Mouse (Mus musculus): ENCODE data around the gene BC052040. TPM values are rescaled to one million over a fixed set of nuclear protein-coding genes. Genes with fewer than 3 reads are reported as not detected.

The BC052040 gene
- polyA plus RNA-seq, 1 experiment from 2014 or later, result 11.8 TPM

GRCm38 (mm10) chr2:115747639-115748038 is 166.1 kb downstream of the BC052040 start:
- H3K9ac ChIP-seq, result no peak overlapping the region
- H3K4me1 ChIP-seq (replicated peaks), result 0 out of 2 replicates have a peak, but pooled peaks cover 5% of the 10 kb centered on the region
- WGBS, result 62% methylated on average over 3 of the region's 3 CpGs
- no peak overlapping the region for H3K27ac ChIP-seq (replicated peaks)
- H3K9me3 ChIP-seq, result no peaks in the 10 kb centered on the region
- H3K36me3 ChIP-seq, result no peaks in the 10 kb centered on the region
- H3K4me3 ChIP-seq, result no peak overlapping the region
- no peak for ATAC-seq (ENCODE audit: low read depth)
- no peaks in the 10 kb centered on the region for H3K27me3 ChIP-seq
- H3K4me2 ChIP-seq, result no peak overlapping the region

DNA sequence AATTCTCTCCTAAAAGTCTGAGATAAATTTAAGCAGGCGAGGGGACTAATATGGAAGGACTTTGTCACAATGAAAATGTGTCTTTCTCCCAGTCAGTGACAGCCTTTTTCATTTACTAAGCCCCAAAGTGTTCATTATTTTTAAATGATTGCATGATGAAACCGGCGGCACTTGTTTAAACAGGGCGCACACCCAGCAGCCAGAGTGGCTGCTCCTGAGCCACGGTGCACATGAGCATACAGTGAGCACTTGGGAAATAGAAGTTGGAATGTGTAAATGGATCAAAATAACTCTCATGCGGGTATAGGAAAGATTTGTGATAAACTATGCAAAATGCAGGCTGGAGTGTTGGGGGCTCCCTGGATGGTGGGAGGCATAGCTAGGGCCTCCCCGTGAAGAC is 169.7 kb downstream of the BC052040 start:
- Histone ChIP-seq H3K4me1 (replicated peaks) (0 out of 2 replicates have a peak, but pooled peaks cover 5% of the 10 kb centered on the region), H3K36me3 (no peaks in the 10 kb centered on the region), H3K9me3 (no peaks in the 10 kb centered on the region), H3K9ac (no peak overlapping the region), H3K4me2 (no peak overlapping the region), H3K4me3 (no peak overlapping the region), H3K27ac (replicated peaks) (no peak overlapping the region), H3K27me3 (no peaks in the 10 kb centered on the region)
- no peak for ATAC-seq (ENCODE audit: low read depth)
- WGBS, result 74% methylated on average over 7 of the region's 7 CpGs

- no peaks in the 10 kb centered on the region for H3K27me3 ChIP-seq
- WGBS, result 71% methylated on average over 6 of the region's 6 CpGs
- H3K9ac ChIP-seq, result no peak overlapping the region
- no peak overlapping the region for H3K4me3 ChIP-seq
- no peak for ATAC-seq (ENCODE audit: low read depth)
- 0 out of 2 replicates have a peak, but pooled peaks cover 2% of the 10 kb centered on the region for H3K4me1 ChIP-seq (replicated peaks)
- H3K27ac ChIP-seq (replicated peaks), result no peak overlapping the region
- no peak overlapping the region for H3K4me2 ChIP-seq
- H3K36me3 ChIP-seq, result no peaks in the 10 kb centered on the region
- no peaks in the 10 kb centered on the region for H3K9me3 ChIP-seq
Observed at GRCm38 (mm10) chr2:115757685-115758084, 176.2 kb downstream of the BC052040 start.

GRCm38 (mm10) chr2:115758542-115758941 is 177.0 kb downstream of the BC052040 start:
- no peaks in the 10 kb centered on the region for H3K9me3 ChIP-seq
- H3K4me1 ChIP-seq (replicated peaks), result 0 out of 2 replicates have a peak, but pooled peaks cover 2% of the 10 kb centered on the region
- 82% methylated on average over 6 of the region's 6 CpGs for WGBS
- ATAC-seq (ENCODE audit: low read depth), result no peak
- H3K4me2 ChIP-seq, result no peak overlapping the region
- no peak overlapping the region for H3K27ac ChIP-seq (replicated peaks)
- H3K4me3 ChIP-seq, result no peak overlapping the region
- no peaks in the 10 kb centered on the region for H3K27me3 ChIP-seq
- H3K9ac ChIP-seq, result no peak overlapping the region
- no peaks in the 10 kb centered on the region for H3K36me3 ChIP-seq

GRCm38 (mm10) chr2:115764595-115765305 is 183.2 kb downstream of the BC052040 start:
- H3K4me1 ChIP-seq (replicated peaks), result no peaks in the 10 kb centered on the region
- no peak overlapping the region for H3K4me2 ChIP-seq
- H3K36me3 ChIP-seq, result no peaks in the 10 kb centered on the region
- no peak overlapping the region for H3K27ac ChIP-seq (replicated peaks)
- H3K4me3 ChIP-seq, result no peak overlapping the region
- no peak overlapping the region for H3K9ac ChIP-seq
- WGBS, result 80% methylated on average over 8 of the region's 8 CpGs
- no peaks in the 10 kb centered on the region for H3K9me3 ChIP-seq
- H3K27me3 ChIP-seq, result no peaks in the 10 kb centered on the region
- no peak for ATAC-seq (ENCODE audit: low read depth)

DNA sequence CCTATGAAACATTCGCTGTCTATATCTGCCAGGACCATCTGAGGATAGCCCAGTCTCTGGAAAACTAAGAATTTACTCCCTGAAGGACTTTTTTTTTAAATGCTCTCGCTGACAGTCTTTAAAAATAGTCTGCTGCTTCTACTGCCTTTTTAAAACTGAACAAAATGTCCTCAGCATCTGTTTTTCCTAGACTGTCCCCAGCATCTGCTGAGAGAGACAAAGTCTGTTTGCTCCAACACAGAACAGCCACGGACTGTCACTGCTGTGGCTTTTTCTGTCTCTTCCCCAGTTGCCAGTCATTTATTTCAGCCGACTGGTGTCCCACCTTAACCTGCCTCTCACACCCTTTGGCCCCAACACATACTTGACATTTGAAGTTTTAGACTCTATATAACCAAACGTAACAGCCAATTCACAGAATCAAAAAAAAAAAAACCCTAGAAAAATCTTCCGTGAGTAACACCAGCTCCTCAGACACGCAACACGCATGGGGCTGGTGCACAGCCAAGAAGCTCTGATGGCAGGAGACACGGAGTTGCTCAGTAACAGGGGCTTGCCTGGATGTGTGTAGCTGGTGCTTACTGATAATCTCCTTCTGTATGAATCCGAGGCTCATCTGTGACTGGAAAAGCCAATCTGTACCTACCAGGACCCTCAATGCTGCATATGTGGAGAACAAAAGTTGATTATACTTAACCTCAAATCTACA is 188.2 kb downstream of the BC052040 start:
- no peaks in the 10 kb centered on the region for H3K27me3 ChIP-seq
- no peak overlapping the region for H3K4me2 ChIP-seq
- no peaks in the 10 kb centered on the region for H3K9me3 ChIP-seq
- no peaks in the 10 kb centered on the region for H3K4me1 ChIP-seq (replicated peaks)
- 92% methylated on average over 10 of the region's 10 CpGs for WGBS
- no peak overlapping the region for H3K27ac ChIP-seq (replicated peaks)
- ATAC-seq (ENCODE audit: low read depth), result no peak
- no peak overlapping the region for H3K4me3 ChIP-seq
- H3K36me3 ChIP-seq, result no peaks in the 10 kb centered on the region
- H3K9ac ChIP-seq, result no peak overlapping the region

DNA sequence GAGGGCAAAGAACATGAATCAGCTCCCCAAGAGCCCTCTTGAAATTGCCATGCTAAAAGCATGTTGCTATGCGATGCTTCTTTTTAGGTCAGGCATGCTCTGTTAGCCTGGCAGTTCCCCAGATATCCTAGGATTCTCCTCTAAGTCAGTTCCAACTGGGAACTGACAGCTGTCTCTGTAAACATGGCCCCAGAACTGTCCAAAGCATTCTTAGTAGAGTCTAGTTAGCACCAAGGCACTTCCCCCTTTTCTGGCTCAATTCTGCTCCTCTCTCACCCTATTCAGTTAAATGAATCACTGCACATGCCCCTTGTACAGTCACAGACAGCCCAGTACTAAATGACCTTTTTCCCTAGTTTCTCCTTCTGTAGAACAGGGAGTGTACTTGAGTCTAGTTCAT is 191.2 kb downstream of the BC052040 start:
- no peak for ATAC-seq (ENCODE audit: low read depth)
- no peak overlapping the region for H3K27ac ChIP-seq (replicated peaks)
- H3K4me3 ChIP-seq, result no peak overlapping the region
- H3K4me2 ChIP-seq, result no peak overlapping the region
- no peaks in the 10 kb centered on the region for H3K36me3 ChIP-seq
- H3K27me3 ChIP-seq, result no peaks in the 10 kb centered on the region
- WGBS, result 80% methylated on average over 1 of the region's 1 CpGs
- H3K9ac ChIP-seq, result no peak overlapping the region
- H3K9me3 ChIP-seq, result no peaks in the 10 kb centered on the region
- H3K4me1 ChIP-seq (replicated peaks), result peaks cover 10% of the 10 kb centered on the region

GRCm38 (mm10) chr2:115774153-115774908 is 192.8 kb downstream of the BC052040 start:
- WGBS, result 79% methylated on average over 5 of the region's 5 CpGs
- Histone ChIP-seq H3K9ac (no peak overlapping the region), H3K4me3 (no peak overlapping the region), H3K27ac (replicated peaks) (no peak overlapping the region), H3K27me3 (no peaks in the 10 kb centered on the region), H3K36me3 (no peaks in the 10 kb centered on the region), H3K4me1 (replicated peaks) (peaks cover 10% of the 10 kb centered on the region), H3K4me2 (no peak overlapping the region), H3K9me3 (no peaks in the 10 kb centered on the region)
- ATAC-seq (ENCODE audit: low read depth), result no peak

DNA sequence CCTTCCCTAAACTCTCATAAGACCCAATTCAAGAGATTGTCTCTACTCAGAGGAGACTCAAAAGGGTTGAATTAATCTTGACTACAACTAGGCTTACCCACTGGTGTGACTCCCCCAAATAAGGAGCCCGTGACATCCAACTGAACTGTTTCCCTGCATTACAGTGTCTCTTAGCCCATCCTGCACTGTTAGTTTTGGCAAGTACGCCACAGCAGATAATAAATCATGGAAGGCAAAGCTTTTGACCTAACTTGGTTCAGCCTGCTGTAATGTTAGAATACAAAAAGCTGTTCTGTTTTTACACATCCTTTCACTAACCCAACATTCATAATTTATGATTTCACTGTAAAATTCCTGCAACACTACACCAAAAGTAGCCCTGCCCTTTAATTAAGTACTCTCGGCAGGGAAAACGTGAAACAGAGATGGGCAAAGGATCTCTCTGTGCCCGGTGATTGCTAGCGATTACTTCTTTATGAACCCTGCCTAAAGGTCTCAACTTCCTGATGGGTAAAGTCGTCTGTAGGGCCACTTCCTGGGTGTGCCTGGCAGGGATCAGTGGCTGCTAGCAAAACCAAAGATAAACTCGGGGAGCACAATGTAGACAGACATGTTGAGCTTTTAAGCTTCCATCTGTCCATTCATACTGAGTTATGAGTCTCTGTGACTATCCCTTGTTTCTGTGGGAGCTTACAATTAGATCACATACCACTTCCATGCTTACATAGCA is 194.1 kb downstream of the BC052040 start:
- Histone ChIP-seq H3K9ac (no peak overlapping the region), H3K27ac (replicated peaks) (no peak overlapping the region), H3K9me3 (no peaks in the 10 kb centered on the region), H3K4me3 (no peak overlapping the region), H3K27me3 (no peaks in the 10 kb centered on the region), H3K36me3 (no peaks in the 10 kb centered on the region), H3K4me2 (no peak overlapping the region), H3K4me1 (replicated peaks) (peaks cover 10% of the 10 kb centered on the region)
- ATAC-seq (ENCODE audit: low read depth), result no peak
- WGBS, result 50% methylated on average over 8 of the region's 8 CpGs

GRCm38 (mm10) chr2:115776924-115777860 is 195.7 kb downstream of the BC052040 start:
- no peak for ATAC-seq (ENCODE audit: low read depth)
- Histone ChIP-seq H3K4me3 (no peak overlapping the region), H3K4me2 (no peak overlapping the region), H3K27ac (replicated peaks) (no peak overlapping the region), H3K27me3 (no peaks in the 10 kb centered on the region), H3K4me1 (replicated peaks) (peaks cover 10% of the 10 kb centered on the region), H3K36me3 (no peaks in the 10 kb centered on the region), H3K9me3 (no peaks in the 10 kb centered on the region), H3K9ac (no peak overlapping the region)
- WGBS, result 73% methylated on average over 17 of the region's 17 CpGs

- H3K9me3 ChIP-seq, result no peaks in the 10 kb centered on the region
- H3K36me3 ChIP-seq, result no peaks in the 10 kb centered on the region
- H3K27ac ChIP-seq (replicated peaks), result no peak overlapping the region
- H3K4me3 ChIP-seq, result no peak overlapping the region
- no peak for ATAC-seq (ENCODE audit: low read depth)
- 79% methylated on average over 5 of the region's 5 CpGs for WGBS
- no peaks in the 10 kb centered on the region for H3K27me3 ChIP-seq
- H3K4me1 ChIP-seq (replicated peaks), result peaks cover 7% of the 10 kb centered on the region
- no peak overlapping the region for H3K9ac ChIP-seq
- no peak overlapping the region for H3K4me2 ChIP-seq
Observed at GRCm38 (mm10) chr2:115780546-115781011, 199.1 kb downstream of the BC052040 start.

Measured in neural tube, embryonic 13.5 days (tissue).